Mouse (Mus musculus) liver, embryonic 14.5 days (tissue): ENCODE measurements around the gene Gm37240. TPM values are rescaled to one million over a fixed set of nuclear protein-coding genes. Genes with fewer than 3 reads are reported as not detected.

Experiments used
- ATAC-seq: fragments of 200-750 bp; cut with Nextera tagmentation; 2 replicates; pipeline ENCODE4 v1.8.0; 2017; ENCODE audit warnings: moderate number of reproducible peaks, mild to moderate bottlenecking, moderate library complexity; ENCODE audit not compliant: insufficient read depth
- DNase-seq, 3 experiments: peaks; one replicate each; pipeline ENCODE4 v3.0.0-alpha.2; 2012 to 2013; ENCODE audit warnings: low read depth in 3 of 3, low spot score in 3 of 3
- H3K27ac ChIP-seq: fragments of 300-500 bp; sonication (generic); 2 replicates; pipeline ENCODE4 v1.5.1; 2014; ENCODE audit warnings: moderate library complexity, mild to moderate bottlenecking, control low read depth, inconsistent platforms
- H3K27me3 ChIP-seq: fragments of 300-500 bp; sonication (generic); 2 replicates; pipeline ENCODE4 v1.6.1; 2014; ENCODE audit warnings: mild to moderate bottlenecking, low read length, moderate library complexity; ENCODE audit not compliant: control insufficient read depth, insufficient read depth
- H3K36me3 ChIP-seq: fragments of 300-500 bp; sonication (generic); replicated peaks from 2 replicates; pipeline ENCODE4 v1.6.1; 2014; ENCODE audit warnings: low read depth; ENCODE audit not compliant: control insufficient read depth, insufficient read depth
- H3K4me1 ChIP-seq, 2 experiments: fragments of 200-500 bp in 1 of 2; fragments of 300-500 bp in 1 of 2; sonication (generic) in 1 of 2; replicated peaks; 2 replicates each; pipeline ENCODE4 v1.6.1; 2012 to 2014; ENCODE audit warnings: antibody characterized with exemption in 1 of 2, inconsistent platforms in 1 of 2, low read length in 1 of 2; ENCODE audit not compliant: control insufficient read depth in 2 of 2, insufficient read depth in 2 of 2
- H3K4me2 ChIP-seq: fragments of 300-500 bp; sonication (generic); 2 replicates; pipeline ENCODE4 v1.6.1; 2014; ENCODE audit warnings: low read depth, mild to moderate bottlenecking, control low read depth, moderate library complexity
- H3K4me3 ChIP-seq, 2 experiments: fragments of 200-500 bp in 1 of 2; fragments of 300-500 bp in 1 of 2; sonication (generic) in 1 of 2; 2 replicates each; pipeline ENCODE4 v1.5.1; 2012 to 2014; ENCODE audit warnings: low read depth in 2 of 2, low read length in 2 of 2, mild to moderate bottlenecking in 2 of 2, control low read depth in 1 of 2, inconsistent platforms in 1 of 2, moderate library complexity in 1 of 2; ENCODE audit not compliant: insufficient read depth in 1 of 2
- H3K9ac ChIP-seq: fragments of 300-500 bp; sonication (generic); replicated peaks from 2 replicates; pipeline ENCODE4 v1.6.1; 2014; ENCODE audit warnings: mild to moderate bottlenecking, control low read depth, moderate library complexity
- H3K9me3 ChIP-seq: fragments of 300-500 bp; sonication (generic); 2 replicates; pipeline ENCODE4 v1.6.1; 2016; ENCODE audit warnings: low read length, mixed read lengths; ENCODE audit not compliant: control insufficient read depth
- CTCF ChIP-seq: IDR thresholded peaks from 2 replicates; pipeline ENCODE4 v1.5.1; 2016; ENCODE audit warnings: antibody characterized with exemption, low read depth, control low read depth
- EP300 ChIP-seq: IDR thresholded peaks from 2 replicates; pipeline ENCODE4 v1.6.1; 2016; ENCODE audit warnings: antibody characterized with exemption, low read depth
- WGBS: fragments of 180-500 bp; shearing (Covaris S2); extraction: QIAGEN DNeasy Blood & Tissue Kit; methylation state at CpG from one replicate; pipeline ENCODE4 v1.1.7; 2014; ENCODE audit not compliant: insufficient replicate concordance; 5-methylcytosine and 5-hydroxymethylcytosine counted together
- polyA plus RNA-seq, 2 experiments: library from polyadenylated mRNA; depleted of rRNA in 1 of 2; stranded (reverse) in 1 of 2; unstranded in 1 of 2; fragments of >200 nt; fragmentation: Nextera tagmentation in 1 of 2; extraction: Ambion mirVana in 1 of 2; gene quantifications; 2 replicates each; pipeline versions ENCODE4 v1.2.1 to v1.2.3; 2012 to 2014

The Gm37240 gene
- polyA plus RNA-seq, 2 experiments: 0.03 to 0.30 TPM

DNA sequence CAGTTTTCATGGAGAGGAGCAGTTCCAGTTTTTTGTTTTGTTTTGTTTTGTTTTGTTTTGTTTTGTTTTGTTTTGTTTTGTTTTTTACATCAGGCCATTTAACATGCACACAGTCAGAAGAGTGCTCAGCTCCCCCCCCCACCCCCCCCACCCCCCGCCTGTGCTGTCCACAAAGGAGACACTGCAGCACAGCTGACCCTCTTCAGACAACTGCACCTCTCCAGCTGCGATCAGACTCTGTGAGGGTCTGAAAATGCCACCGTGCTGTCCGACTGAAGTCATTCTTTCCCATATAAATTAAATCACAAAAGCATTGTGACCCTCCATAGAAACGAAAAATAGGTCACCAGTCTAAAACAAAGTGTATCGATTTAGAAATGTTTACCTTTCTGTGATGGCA lies 28.0 kb downstream of the Gm37240 start:
- no peak overlapping the region for H3K4me3 ChIP-seq
- H3K9me3 ChIP-seq: no peaks in the 10 kb centered on the region
- no peak for TF ChIP-seq EP300
- no peak for TF ChIP-seq CTCF
- WGBS: 68% methylated on average over 6 of the region's 6 CpGs
- H3K4me1 ChIP-seq: peaks cover 22 to 38% of the 10 kb centered on the region in 2 experiments
- H3K9ac ChIP-seq: no peak overlapping the region
- DNase-seq: no peak
- H3K27ac ChIP-seq: no peak overlapping the region
- no peak for ATAC-seq
- H3K36me3 ChIP-seq: no peaks in the 10 kb centered on the region
- H3K27me3 ChIP-seq: no peaks in the 10 kb centered on the region
- H3K4me2 ChIP-seq: no peak overlapping the region

- no peaks in the 10 kb centered on the region for H3K36me3 ChIP-seq
- no peak for DNase-seq
- 58% methylated on average over 11 of the region's 11 CpGs for WGBS
- ATAC-seq: no peak
- H3K27me3 ChIP-seq: no peaks in the 10 kb centered on the region
- no peak overlapping the region for H3K9ac ChIP-seq
- peaks cover 22 to 38% of the 10 kb centered on the region in 2 experiments for H3K4me1 ChIP-seq
- H3K4me3 ChIP-seq: no peak overlapping the region
- no peak overlapping the region for H3K27ac ChIP-seq
- H3K4me2 ChIP-seq: no peak overlapping the region
- TF ChIP-seq CTCF: no peak
- TF ChIP-seq EP300: no peak
- no peaks in the 10 kb centered on the region for H3K9me3 ChIP-seq
Observed at GRCm38 (mm10) chr3:85858140-85859135, 28.9 kb downstream of the Gm37240 start.

DNA sequence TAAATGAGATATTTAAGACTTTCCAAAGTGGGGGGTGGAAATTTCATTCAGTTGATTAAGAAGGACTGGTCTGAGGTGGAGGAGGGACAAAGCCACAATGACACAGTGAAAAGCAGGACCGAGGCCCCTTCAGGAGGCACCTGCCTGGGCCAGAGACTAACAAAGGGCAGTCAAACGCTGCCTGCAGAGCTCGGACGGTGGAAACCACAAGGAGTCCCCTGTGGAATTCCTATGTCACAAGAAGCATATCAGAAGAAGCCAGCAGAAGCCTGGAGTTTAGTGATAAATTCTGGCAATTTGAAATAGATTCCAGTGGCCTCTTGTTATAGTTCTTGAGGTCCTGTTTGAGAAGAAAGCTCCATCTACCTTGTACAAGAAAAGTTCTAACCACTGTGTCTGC lies 30.2 kb downstream of the Gm37240 start:
- Histone ChIP-seq H3K4me1 (peaks cover 22 to 38% of the 10 kb centered on the region in 2 experiments), H3K27me3 (no peaks in the 10 kb centered on the region), H3K4me3 (no peak overlapping the region), H3K36me3 (no peaks in the 10 kb centered on the region), H3K4me2 (peak overlapping the region; percentile 43), H3K9ac (no peak overlapping the region), H3K27ac (no peak overlapping the region), H3K9me3 (no peaks in the 10 kb centered on the region)
- WGBS: 3% methylated on average over 4 of the region's 4 CpGs
- ATAC-seq (peak; percentile 65), DNase-seq (peak; percentile 46 to 55 (median 52))
- TF ChIP-seq EP300 (peak; percentile 75), CTCF (no peak)

GRCm38 (mm10) chr3:85855947-85856346 lies 31.4 kb downstream of the Gm37240 start:
- peak; percentile 47 to 60 (median 55) for DNase-seq
- H3K9ac ChIP-seq: no peak overlapping the region
- TF ChIP-seq EP300 (peak; percentile 72), CTCF (no peak)
- peaks cover 22 to 38% of the 10 kb centered on the region in 2 experiments for H3K4me1 ChIP-seq
- no peaks in the 10 kb centered on the region for H3K9me3 ChIP-seq
- WGBS: 55% methylated on average over 5 of the region's 5 CpGs
- no peak overlapping the region for H3K4me2 ChIP-seq
- no peaks in the 10 kb centered on the region for H3K27me3 ChIP-seq
- ATAC-seq: peak; percentile 84
- no peak overlapping the region for H3K4me3 ChIP-seq
- no peak overlapping the region for H3K27ac ChIP-seq
- no peaks in the 10 kb centered on the region for H3K36me3 ChIP-seq

GRCm38 (mm10) chr3:85855043-85855442 lies 32.3 kb downstream of the Gm37240 start:
- H3K27ac ChIP-seq: no peak overlapping the region
- H3K4me2 ChIP-seq: no peak overlapping the region
- H3K27me3 ChIP-seq: no peaks in the 10 kb centered on the region
- no peak overlapping the region for H3K9ac ChIP-seq
- H3K9me3 ChIP-seq: no peaks in the 10 kb centered on the region
- ATAC-seq: no peak
- TF ChIP-seq EP300: no peak
- TF ChIP-seq CTCF: no peak
- no peak overlapping the region for H3K4me3 ChIP-seq
- 80% methylated on average over 3 of the region's 3 CpGs for WGBS
- H3K36me3 ChIP-seq: no peaks in the 10 kb centered on the region
- no peak for DNase-seq
- peaks cover 22 to 38% of the 10 kb centered on the region in 2 experiments for H3K4me1 ChIP-seq
